Comparison of ENCODE assay signal across 16 mouse cellular contexts in the genomic region with DNA sequence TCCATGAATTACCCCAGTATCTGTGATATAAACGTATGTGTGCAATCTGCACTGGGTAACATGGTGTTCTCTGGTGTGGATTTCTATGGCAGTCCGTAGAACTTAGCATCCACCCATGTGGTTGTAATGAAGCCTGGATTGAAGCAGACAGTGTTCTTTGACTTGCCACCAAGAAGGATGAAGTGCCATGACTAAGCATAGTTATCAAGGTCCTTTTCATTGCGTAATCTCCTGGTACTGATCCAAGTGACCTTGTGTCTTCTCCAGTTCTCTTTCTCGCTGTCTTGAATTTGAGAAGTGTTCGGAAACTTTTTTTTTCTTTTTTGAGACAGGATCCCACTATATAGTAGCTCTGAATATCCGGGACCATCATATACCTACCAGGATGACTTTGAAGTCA. TPM values are rescaled to one million over a fixed set of nuclear protein-coding genes. Genes with fewer than 3 reads are reported as not detected.
DNase-seq lines count a peak whose midpoint lies in the region.
"Had no signal": no experiment of that assay in that cellular context is flagged by ENCODE, and none has a peak within 500 bp of the region (broad histone marks: within the 10 kb centered on the region; RNA-seq: fewer than 3 reads in every experiment).

No protein-coding gene starts in this region.

- intact Hi-C loops in left cerebral cortex, postnatal 14 days (cut with DNase I) = no loop called here

- DNase-seq in adrenal gland, adult 2 months = peak; percentile 84
- no peak for DNase-seq in adrenal gland, postnatal 4 days (ENCODE audit: low spot score in 2 of 2)
- peak; percentile 62 to 87 for DNase-seq in kidney, adult 8-10 months
- DNase-seq in kidney, postnatal 10 days = no peak
- DNase-seq in 416B (ENCODE audit: low read depth) = peak; percentile 79
- peak; percentile 56 for DNase-seq in kidney, postnatal 14 days
- no peak for DNase-seq in left cerebral cortex, postnatal 14 days (ENCODE audit: low spot score in 2 of 2)
- DNase-seq in spleen, adult 18-20 months = no peak
- DNase-seq: cerebellum, postnatal 14 days; heart, postnatal 36 days; layer of hippocampus, postnatal 36 days; right cerebral cortex, adult 18-20 months; thymus, postnatal 36 days had no signal

RNA-seq across cellular contexts. Expression of a gene that starts 20.1 kb away (rescaled TPM):
- under 1 TPM in 1 of 2 experiments, not detected in 1; 0.86 TPM for total RNA-seq in adrenal gland, adult 2 months (2021)
- not detected in 2 replicates for polyA plus RNA-seq in adrenal gland, adult 2 months (2012; rRNA removed)
- total RNA-seq in adrenal gland, postnatal 4 days (2021) = 1 to 10 TPM; 3.8 to 5.3 TPM
- total RNA-seq in left cerebral cortex, postnatal 14 days (2021) = not detected
- total RNA-seq: monocyte, adult 5-6 weeks had no signal
- polyA plus RNA-seq: forebrain, embryonic 14.5 days; large intestine, adult 2 months had no signal

RNA-seq across cellular contexts. Expression of a gene that starts 20.3 kb away (rescaled TPM):
- total RNA-seq in adrenal gland, adult 2 months (2021) = 1 to 10 TPM; 6.4 to 8.8 TPM
- polyA plus RNA-seq in adrenal gland, adult 2 months (2012; rRNA removed) = 2.4 TPM in 2 replicates
- total RNA-seq in adrenal gland, postnatal 4 days (2021) = 1 to 10 TPM; 4.5 to 4.9 TPM
- total RNA-seq in left cerebral cortex, postnatal 14 days (2021) = 1 to 10 TPM; 3.4 to 5.7 TPM
- total RNA-seq: monocyte, adult 5-6 weeks had no signal

Comparison
In these comparisons a context has a peak if more than half of its experiments do, and no peak if none do; other contexts are left out.
1. DNase-seq: peak in adrenal gland, adult 2 months (single experiment), kidney, adult 8-10 months (2 of 2), 416B (single experiment) and kidney, postnatal 14 days (single experiment); none in adrenal gland, postnatal 4 days (0 of 2), kidney, postnatal 10 days (single experiment), left cerebral cortex, postnatal 14 days (0 of 2) and spleen, adult 18-20 months (0 of 2).